Mouse (Mus musculus): Measurements from ENCODE around the gene Zfp553.
"Not testable (repeated sequence)": the region's sequence is repeated elsewhere in the genome, so short reads cannot be mapped to it uniquely, and the experiment has no call there.

The Zfp553 gene

GRCm38 (mm10) chr7:127231826-127232621 is 837 bp upstream of the Zfp553 start:
- in situ Hi-C loops (cut with MboI; ENCODE audit: low sequenced_read_pairs) = no loop called here

DNA sequence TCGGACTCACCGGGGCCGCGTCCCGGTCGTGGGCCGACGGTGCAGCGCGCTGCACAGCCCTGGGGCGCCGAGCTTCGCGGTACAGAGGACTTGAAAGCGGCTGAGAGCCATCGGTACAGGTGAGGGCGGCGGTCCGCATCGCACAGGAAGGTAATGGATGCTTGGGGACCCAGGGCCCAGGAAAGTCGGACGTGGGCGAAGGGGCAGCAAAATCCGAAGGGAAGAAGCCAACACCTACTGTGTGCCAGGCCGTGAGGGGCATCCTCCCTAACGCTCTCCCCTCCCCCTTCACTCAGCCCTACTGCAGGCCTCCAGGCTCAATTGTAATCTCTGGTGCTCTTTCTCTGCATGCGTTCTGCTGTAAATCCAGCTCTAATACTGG is 498 bp downstream of the Zfp553 start:
- in situ Hi-C loops (cut with MboI; ENCODE audit: low sequenced_read_pairs) = no loop called here

- in situ Hi-C loops (cut with MboI; ENCODE audit: low sequenced_read_pairs) = no loop called here
These were observed 904 bp downstream of the Zfp553 start for GRCm38 (mm10) chr7:127233765-127234164.

GRCm38 (mm10) chr7:127234777-127235176 is 1.9 kb downstream of the Zfp553 start:
- in situ Hi-C loops (cut with MboI; ENCODE audit: low sequenced_read_pairs) = no loop called here

DNA sequence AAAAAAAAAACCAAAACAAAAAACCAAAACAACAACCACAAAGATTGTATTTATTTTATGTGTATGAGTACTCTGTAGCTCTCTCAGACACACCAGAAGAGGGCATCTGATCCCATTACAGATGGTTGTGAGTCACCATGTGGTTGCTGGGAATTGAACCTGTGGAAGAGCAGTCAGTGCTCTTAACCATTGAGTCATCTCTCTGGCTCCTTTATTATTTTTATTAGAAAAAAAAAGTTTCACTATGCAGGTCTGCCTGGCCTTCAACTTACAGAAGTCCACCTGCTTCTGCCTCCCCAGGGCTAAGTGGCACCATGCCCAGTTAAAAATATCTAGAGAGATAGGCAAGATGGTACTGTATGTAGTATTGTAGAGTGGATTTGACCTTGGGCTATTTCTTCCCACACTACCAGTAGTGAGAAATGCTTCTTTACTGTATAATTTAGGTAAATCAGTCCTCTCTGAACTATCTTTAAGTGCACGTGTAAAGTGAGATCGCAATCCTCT is 10.6 kb downstream of the Zfp553 start:
- in situ Hi-C loops (cut with MboI; ENCODE audit: low sequenced_read_pairs) = no loop called here

DNA sequence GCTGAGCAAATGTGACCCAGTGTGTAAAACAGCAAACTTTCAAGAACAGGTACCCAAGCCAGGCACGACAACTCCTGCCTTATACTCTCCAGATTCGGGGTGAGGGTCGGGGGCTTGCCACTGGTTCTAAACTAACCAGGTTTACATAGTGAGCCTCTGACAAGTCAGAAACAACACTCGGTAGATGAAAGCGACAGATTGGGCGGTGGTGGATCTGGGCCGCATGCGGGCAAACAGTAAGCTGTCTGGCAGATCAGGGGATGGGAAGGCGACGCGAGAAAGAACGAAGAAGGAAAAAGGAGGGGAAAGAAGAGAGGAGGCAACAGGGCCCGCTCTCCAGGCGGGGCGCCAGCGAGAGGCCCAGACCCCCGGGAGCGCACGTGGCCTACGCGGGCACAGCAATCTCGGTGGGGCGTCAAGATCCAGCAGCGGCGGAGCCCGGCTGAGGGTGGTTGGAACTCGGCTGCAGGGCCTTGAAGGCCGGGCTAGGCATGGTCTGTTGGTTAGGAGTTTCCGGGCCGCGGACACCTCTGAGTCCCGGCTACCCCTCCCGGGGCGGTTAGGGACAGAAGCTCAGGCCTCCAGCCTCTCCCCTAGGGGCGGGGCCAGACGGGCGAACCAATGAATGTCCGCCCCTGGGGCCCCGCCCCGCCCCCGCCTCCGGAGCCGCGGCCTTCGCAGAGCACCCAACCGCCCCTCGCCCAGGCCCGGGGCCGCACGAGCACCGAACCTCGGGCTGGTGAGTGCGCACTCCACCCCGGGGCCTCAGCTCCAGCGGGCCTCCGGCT is 11.2 kb downstream of the Zfp553 start, which contains the start of gene Zfp771:
Zfp771 (plus strand) TSS at position 405 of the 788 bp plus-strand sequence.
- in situ Hi-C loops (cut with MboI; ENCODE audit: low sequenced_read_pairs) = no loop called here

GRCm38 (mm10) chr7:127244658-127245510 is 12.0 kb downstream of the Zfp553 start:
- in situ Hi-C loops (cut with MboI; ENCODE audit: low sequenced_read_pairs) = no loop called here

DNA sequence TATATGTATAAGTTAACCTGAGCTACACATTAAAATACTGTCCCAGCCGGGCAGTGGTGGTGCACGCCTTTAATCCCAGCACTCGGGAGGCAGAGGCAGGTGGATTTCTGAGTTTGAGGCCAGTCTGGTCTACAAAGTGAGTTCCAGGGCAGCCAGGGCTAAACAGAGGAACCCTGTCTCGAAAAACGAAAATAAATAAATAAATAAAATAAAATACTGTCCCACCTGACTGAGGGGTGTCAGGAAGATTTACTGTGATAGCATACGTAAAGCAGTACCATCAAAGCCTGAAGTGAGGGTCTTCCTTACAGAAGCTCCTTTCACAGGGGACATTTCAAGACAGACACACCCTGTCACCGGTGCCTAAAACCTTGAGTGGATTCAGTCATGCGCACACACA is 17.6 kb downstream of the Zfp553 start:
- in situ Hi-C loops (cut with MboI; ENCODE audit: low sequenced_read_pairs) = not testable (repeated sequence)

GRCm38 (mm10) chr7:127252414-127252813 is 19.6 kb downstream of the Zfp553 start:
- in situ Hi-C loops (cut with MboI; ENCODE audit: low sequenced_read_pairs) = no loop called here

GRCm38 (mm10) chr7:127253341-127253740 is 20.5 kb downstream of the Zfp553 start:
- in situ Hi-C loops (cut with MboI; ENCODE audit: low sequenced_read_pairs) = no loop called here

- in situ Hi-C loops (cut with MboI; ENCODE audit: low sequenced_read_pairs) = no loop called here
These were observed 21.2 kb downstream of the Zfp553 start for GRCm38 (mm10) chr7:127253821-127254769.

GRCm38 (mm10) chr7:127255008-127255407 is 22.1 kb downstream of the Zfp553 start:
- in situ Hi-C loops (cut with MboI; ENCODE audit: low sequenced_read_pairs) = no loop called here

GRCm38 (mm10) chr7:127255965-127256364 is 23.1 kb downstream of the Zfp553 start:
- in situ Hi-C loops (cut with MboI; ENCODE audit: low sequenced_read_pairs) = no loop called here

DNA sequence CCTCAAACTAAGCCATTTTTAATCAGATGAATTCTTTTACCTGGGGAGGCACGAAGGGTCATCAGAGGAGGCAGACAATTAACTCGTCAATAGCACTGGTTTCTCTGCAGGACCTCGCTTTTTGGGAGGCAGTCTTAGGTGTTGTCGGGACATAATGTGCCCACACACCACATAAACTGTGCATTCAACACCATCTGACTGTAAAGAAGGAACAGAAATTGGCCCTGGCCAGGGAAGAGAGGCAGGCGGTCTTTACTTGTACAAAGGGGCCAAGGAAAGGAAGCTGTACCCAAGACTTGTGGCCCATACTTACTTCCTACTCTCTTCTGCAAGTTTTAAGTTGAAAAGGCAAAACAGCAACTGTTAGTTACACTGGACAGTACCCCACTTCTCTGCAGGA is 23.7 kb downstream of the Zfp553 start:
- in situ Hi-C loops (cut with MboI; ENCODE audit: low sequenced_read_pairs) = no loop called here

DNA sequence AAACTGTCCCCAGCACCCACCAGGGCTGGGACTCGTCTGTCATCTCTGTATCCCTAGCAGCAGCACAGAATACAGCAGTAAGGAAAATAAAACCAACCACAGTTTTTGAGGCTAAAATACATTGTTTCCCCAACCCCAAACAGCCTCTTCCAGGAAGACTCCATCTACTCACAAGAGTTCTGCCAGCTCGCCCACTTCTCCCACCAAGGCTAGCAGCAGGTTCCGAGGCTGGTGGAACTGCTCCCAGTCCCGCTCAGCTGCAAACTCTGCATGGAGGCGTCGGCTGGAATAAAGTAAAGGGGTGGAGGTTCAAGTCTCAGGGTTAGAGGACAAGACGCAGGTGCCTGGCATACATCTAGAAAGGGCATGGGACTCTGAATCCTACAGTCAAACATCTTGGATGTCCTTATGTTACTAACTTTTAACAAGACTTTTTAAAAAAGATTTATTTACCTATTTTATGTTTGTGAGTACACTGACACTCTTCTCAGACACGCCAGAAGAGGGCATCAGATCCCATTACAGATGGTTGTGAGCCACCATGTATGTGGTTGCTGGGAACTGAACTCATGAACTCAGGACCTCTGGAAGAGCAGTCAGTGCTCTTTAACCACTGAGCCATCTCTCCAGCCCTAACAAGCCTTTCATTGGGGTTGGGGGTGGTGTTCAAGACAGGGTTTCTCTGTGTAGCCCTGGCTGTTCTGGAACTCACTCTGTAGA is 26.5 kb downstream of the Zfp553 start:
- in situ Hi-C loops (cut with MboI; ENCODE audit: low sequenced_read_pairs) = no loop called here

DNA sequence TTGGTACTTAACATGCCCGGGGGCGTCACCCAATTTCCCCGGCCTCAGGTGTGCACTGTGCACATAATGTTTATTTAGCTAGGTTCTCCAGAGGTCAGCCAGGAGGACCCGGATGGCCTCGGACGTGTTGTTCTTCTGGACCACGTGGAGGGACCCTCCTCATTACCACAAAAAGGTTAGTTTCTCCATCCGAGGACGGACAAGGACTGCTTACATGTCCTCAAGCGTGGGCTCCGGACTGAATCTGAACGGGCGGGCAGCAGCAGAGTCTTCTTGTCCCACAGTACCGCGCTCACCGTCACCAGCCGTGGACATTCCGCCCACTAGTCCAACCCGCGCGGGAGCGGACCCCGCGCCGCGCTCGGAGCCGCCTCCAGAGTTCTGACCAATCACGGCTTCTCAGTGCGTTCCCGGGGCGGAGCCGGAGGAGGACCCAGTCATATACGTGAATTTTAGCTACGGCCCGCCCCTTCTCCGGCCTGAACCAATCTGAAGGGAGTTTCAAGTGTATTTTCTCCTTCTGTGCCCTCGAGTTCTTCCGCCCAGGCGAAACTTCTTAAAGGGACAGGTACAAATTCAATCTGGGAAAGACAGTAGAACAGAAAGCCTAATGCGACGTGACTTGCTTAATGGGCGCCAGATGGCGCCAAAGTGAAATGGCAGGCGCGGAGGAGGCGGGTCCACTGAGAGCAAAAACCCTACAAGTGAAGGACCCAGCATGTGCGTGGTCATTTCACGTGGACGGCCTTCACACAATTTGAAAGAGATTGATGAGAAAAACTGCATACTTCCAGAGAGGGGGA is 27.6 kb downstream of the Zfp553 start, which contains the start of gene Dctpp1:
Dctpp1 (minus strand) TSS at position 401 of the 803 bp plus-strand sequence.
- in situ Hi-C loops (cut with MboI; ENCODE audit: low sequenced_read_pairs) = no loop called here

GRCm38 (mm10) chr7:127262218-127262961 is 29.5 kb downstream of the Zfp553 start:
- in situ Hi-C loops (cut with MboI; ENCODE audit: low sequenced_read_pairs) = no loop called here

GRCm38 (mm10) chr7:127263526-127263925 is 30.7 kb downstream of the Zfp553 start:
- in situ Hi-C loops (cut with MboI; ENCODE audit: low sequenced_read_pairs) = no loop called here
